Mouse (Mus musculus) cerebral cortex, adult 2 months (tissue): ENCODE results near the gene Ccp110.

Experiments used
- WGBS: fragments of 180-500 bp; shearing (Covaris S2); methylation state at CpG from one replicate; pipeline ENCODE4 v1.1.7; 2018; 5-methylcytosine and 5-hydroxymethylcytosine counted together

Ccp110 gene

DNA sequence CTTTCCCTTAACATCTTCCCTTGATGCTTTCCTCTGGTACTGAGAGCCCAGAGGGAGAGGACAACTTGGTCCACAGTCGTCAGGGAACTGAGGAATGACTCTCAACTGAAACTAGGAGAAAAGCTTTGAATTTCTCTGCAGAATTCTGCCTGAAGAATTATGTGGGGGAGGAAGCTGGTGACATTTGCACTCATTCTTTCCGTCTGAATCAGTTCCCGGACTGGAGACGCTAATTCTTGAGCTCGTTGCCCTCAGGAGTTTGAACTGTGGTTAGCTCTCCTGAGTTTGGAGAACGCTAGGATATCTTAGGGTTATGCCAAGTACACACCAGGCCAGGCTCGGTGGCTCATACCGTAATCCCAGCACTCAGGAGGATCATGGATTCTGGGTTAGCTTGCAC lies 56.9 kb downstream of the Ccp110 start:
- WGBS, result 64% methylated on average over 8 of the region's 8 CpGs

DNA sequence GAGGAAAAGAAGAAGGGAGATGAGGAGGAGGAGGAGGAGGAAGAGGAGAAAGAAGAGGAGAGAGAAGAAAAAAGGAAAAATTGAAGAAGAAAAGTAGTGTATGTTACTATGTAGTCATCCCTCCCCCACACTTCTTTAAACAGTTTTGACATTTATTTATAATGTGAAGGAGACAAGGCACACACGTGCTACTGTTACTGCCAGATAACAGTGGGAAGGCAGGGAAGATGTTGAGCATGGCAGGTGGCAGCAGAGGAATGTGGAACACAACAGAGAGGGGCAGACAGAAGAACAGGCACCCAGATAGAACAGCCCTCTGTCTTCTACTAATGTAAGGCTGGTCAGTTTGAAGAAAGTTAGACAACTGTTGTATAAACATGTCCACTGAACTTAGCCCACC lies 57.3 kb downstream of the Ccp110 start:
- 21% methylated on average over 1 of the region's 1 CpGs for WGBS

DNA sequence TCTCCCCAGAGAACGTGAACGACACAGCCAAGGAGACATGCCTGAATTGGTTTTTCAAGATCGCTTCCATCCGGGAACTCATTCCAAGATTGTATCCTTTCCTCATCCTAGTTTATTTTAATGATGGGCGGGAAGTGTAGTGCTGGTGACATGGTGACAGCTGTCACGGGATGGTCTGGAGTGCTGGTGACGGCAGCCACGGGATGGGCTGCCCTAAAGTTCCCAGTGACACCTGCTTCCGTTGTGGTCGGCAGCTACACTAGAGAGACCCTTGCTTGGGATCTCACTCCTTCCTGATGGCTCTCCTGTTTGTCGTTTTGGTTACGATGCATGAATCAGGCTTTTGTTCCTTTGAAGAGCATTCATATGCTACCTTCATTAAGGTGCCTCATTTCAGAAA lies 60.7 kb downstream of the Ccp110 start:
- WGBS, result 89% methylated on average over 12 of the region's 12 CpGs

GRCm38 (mm10) chr7:118775991-118776390 lies 63.6 kb downstream of the Ccp110 start:
- 90% methylated on average over 7 of the region's 7 CpGs for WGBS

DNA sequence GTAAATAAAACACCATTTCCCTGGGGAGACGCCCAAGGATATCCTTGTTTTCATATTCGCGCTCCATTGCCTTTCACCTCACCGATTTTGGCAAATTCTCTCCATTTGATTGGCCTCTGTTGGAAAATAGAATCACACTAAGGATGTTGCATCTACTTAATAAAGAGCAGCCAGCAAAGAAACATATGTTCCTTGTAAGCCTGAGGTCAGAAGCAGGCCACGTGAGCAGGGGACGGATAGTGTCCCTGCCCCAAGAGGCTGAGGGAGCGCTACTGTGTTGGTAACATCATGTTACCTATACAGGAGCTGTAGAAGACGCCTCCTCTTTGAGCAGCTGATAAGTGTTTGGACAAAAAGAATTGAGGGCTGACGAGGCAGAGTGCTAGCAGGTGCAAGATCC lies 64.1 kb downstream of the Ccp110 start:
- 80% methylated on average over 9 of the region's 9 CpGs for WGBS

- WGBS, result 71% methylated on average over 10 of the region's 10 CpGs
Observed at GRCm38 (mm10) chr7:118777598-118778394, 65.4 kb downstream of the Ccp110 start.

- WGBS, result 55% methylated on average over 6 of the region's 6 CpGs
Observed at GRCm38 (mm10) chr7:118778561-118778960, 66.2 kb downstream of the Ccp110 start.

DNA sequence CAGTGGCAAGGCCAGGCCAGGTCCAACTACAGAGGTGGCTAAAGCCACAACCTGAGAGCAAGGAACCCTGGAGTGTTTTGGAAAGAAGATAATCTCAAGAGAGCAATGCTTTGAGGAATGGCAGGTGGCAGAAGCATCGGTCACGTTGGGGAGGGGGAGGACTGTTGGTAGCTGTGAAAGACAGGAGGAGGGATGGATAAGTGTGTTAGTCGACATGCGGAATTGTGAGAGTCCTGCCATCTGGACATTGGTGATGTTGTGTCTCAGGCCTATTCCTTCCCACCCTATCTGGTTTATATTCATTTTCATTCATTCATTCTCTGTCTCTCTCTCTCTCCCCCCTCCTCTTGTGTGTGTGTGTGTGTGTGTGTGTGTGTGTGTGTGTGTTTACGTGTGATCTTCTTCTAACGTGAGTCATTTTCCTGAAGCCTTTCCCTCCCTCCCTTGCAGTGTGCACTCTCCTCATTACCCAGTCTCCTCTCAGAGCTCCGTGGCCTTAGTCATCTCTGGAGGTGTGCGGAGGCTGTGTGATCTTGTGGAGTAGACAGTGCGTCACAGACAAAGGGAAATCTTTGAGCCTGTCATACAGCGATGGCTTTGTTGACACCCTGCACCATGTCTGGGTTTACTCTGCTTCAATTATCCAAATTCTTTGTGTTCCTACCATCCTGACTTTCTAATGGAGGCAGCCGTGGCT lies 71.1 kb downstream of the Ccp110 start:
- WGBS, result 48% methylated on average over 11 of the region's 11 CpGs

DNA sequence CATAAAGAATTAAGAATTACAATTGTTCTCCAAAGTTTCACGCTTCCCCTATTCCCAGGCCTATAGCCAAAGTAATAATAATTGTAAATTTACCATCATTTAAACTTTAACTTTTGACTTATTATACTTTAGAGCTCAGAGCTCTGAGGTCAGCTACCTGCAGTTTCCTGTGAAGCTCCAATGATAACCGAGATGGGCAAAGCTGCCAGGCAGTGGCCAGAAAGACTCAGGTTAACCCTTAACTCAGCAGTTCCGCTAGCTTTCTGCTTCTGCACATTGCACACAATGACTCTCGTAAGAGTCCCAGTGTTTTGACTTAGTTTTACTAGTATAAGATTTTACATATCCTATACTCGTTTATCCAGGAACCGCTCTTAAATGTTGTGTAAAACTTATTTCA lies 73.7 kb downstream of the Ccp110 start:
- WGBS, result 89% methylated on average over 6 of the region's 6 CpGs
